Mouse (Mus musculus) erythroblast, adult 5-6 weeks (primary cell): ENCODE data around the gene Baiap2. TPM values are rescaled to one million over a fixed set of nuclear protein-coding genes. Genes with fewer than 3 reads are reported as not detected.

Experiments used
- ATAC-seq: replicated peaks from 2 replicates; pipeline ENCODE4 v1.8.0; 2016; ENCODE audit warnings: moderate number of reproducible peaks, mild to moderate bottlenecking, moderate TSS enrichment, inconsistent platforms; ENCODE audit not compliant: poor library complexity, low FRiP score, severe bottlenecking
- total RNA-seq, 2 experiments: library from RNA; stranded (forward) in 1 of 2; stranded (reverse) in 1 of 2; fragments of 150-400 nt in 1 of 2; fragments of 200-764, 138-1000 nt in 1 of 2; gene quantifications; 2 replicates each; pipeline versions ENCODE4 v1.2.3 to v1.2.4; 2015 to 2017; ENCODE audit warnings: low replicate concordance in 2 of 2

The Baiap2 gene
- total RNA-seq, 2 experiments from 2014 or later: 1.6 to 3.5 TPM

DNA sequence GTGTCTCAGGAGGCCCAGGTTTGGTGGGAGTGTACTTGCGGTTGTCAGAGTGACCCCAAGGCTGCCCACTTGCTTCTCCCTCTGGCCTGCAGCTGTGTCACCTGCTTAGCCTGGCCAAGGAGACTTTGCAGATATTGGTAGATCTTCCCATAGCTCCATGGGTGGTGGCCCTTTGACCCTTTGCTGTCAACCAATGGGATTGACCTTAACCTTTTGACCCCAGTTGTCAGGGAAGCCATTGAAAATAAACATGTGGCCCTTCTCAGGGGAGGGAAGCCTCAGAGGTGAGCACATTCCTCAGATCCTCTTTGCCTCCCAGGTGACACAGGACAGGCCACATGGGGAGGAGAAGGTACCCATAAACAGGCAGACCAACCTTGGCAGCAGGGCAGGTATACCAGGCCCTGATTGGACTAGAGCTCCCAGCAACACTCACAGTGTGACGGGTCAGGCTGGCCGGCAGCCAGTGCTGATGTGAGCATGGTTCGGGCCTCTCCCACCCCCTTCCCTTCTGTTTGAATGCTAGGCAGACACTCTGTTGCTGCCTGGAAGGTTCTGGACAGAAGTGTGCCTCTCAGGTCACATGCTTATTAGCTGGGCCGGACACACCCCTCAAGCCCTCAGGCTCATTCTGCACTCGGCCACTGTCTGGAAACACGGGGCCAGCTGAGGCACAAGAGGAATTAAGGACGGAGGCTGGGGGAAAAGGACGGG is 87.0 kb downstream of the Baiap2 start:
- ATAC-seq: no peak

DNA sequence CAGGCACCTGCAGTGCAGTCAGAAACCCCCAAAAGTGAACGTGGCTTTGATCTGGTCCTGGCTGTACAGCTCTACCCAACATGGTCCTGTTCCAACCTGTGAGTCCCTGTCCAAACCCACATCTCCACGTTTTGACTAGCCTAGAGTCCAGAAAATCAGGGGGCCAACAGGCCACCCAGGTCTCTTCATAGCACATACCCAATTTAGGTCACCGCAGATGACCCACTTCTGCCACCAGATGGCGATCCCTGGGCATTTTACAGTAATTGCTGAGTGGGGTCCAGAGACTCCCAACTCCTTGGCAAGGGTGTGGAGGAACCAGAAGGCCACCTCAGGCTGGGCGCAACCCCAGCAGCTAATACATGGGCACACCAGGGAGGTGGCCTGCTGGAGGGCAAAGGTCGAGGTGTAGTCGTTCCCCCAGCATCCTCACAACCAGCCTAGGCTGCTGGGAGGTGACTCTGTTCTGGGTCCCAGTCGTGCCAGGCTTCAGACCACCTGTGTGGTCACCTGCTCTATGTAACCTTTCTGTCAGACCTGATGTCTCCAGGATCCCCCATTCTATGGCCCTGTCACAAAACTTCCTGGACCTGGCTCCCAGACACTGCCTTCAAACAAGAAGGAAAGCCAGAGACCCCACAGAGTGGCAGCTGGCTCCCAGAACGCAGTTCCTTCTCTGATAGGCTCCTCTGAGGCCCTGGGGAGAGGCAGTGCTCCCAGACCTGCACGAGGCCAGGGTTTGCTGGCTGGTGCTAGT is 87.8 kb downstream of the Baiap2 start:
- no peak for ATAC-seq

DNA sequence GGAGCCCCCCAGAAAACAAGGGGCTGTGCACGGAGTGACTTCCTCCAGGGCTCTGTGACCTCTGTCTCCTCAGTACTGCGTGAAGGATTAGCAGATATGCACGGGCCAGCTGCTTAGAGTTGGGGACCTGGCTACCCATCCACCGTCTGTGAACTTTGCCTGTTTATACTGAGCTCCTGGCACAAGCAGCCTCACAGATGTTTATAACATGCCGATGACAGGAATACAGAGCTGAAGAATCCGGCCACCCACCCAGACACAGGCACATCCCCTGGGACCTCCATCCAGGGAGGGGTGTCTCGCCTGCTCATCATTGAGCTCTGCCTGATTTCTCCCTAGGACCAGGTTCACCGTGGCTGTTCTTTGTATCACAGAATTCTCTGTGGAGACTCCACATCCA is 89.5 kb downstream of the Baiap2 start:
- ATAC-seq: 0 out of 2 replicates have a peak, but pooled peaks have one; percentile 25

DNA sequence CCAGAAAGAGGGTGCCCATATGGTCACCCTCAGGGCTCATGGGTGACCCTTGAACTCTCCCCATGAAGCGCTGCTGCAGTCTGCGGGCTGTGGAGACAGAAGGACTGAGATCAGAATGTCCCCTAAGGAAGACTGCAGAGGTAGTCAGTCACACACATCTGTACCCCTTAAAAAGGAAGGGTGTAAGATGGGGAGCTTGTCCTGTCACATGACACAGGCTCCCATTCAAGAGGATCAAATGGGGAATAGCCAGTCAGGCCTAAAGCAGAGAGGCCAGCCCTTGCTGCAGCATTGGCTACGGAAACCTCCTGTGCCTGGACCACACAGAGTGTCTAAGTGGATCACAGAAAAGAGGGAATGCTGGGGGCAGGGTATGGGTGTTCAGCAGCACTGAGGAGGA is 90.9 kb downstream of the Baiap2 start:
- ATAC-seq: no peak

DNA sequence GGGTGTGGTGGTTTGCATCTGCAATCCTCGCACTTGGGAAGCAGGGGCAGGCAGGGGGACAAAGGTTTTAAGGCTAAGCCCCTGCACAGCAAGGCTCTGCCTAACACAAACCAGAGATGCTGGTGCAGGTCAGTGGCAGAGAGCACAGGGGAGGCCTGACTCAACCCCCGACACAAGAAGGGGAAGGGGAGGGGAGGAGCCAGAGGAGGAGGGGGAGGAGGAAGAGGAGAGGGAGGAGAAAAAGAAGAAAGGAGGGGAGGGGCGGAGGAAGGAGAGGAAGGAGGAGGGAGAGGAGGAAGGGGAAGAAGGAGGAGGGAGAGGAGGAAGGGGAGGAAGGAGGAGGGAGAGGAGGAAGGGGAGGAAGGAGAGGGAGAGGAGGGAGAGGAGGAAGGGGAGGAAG is 91.7 kb downstream of the Baiap2 start:
- no peak for ATAC-seq

DNA sequence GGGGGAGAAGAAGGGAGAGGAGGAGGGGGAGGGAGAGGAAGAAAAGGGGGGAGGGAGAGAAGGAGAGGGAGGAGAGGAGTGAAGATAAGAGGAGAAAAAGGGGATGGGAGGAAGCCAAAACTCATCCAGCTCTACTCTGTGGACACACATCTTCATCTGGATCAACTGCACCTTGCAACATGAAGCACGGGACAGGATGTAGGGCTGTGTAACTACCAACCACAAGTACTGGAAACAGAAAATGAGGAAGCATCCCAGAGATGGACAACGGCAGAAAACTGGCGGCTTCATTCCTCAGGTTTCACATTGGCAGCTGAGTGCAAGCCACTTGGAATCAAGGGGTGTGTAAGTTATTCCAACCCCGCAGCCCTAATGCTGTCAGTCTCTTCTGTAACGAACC is 92.2 kb downstream of the Baiap2 start:
- no peak for ATAC-seq

DNA sequence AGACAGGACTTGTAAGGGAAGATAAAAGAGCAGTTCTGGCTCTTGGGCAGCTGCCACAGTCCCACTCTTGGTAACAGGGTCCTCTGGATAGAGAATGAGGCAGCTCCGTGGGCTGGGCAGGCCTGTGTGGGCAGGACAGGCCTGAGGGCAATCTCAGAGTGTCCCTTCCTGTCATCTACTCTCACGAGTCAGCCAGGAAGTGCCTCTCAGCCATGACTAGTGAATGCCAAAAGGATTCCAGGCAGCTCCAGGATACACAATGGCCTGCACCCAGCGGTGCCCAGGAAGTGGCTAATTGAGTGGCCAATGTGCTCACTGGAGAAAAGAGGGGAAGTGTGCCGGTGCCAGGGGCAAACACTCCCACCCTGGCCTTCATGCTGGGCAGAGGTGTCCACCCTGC is 97.0 kb downstream of the Baiap2 start:
- ATAC-seq: no peak

DNA sequence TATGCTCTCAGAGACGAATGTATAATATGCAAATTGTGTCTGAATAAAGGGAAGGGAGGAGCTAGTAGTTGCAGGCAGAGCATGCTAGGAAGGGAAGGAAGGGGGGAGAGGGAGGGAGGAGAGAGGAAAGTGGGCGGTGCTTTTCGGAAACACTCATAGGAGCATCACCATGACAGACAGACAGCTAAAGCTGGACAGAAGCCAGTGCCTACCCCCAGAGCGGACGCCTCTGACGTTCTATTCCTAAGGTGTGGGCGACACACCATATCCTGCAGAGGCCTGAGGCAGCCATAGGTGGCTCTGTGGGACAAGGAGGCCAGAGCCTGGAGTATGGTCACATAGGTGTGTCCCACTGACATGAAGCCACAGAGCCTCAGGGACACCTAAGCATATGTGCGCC is 97.9 kb downstream of the Baiap2 start:
- ATAC-seq: no peak

DNA sequence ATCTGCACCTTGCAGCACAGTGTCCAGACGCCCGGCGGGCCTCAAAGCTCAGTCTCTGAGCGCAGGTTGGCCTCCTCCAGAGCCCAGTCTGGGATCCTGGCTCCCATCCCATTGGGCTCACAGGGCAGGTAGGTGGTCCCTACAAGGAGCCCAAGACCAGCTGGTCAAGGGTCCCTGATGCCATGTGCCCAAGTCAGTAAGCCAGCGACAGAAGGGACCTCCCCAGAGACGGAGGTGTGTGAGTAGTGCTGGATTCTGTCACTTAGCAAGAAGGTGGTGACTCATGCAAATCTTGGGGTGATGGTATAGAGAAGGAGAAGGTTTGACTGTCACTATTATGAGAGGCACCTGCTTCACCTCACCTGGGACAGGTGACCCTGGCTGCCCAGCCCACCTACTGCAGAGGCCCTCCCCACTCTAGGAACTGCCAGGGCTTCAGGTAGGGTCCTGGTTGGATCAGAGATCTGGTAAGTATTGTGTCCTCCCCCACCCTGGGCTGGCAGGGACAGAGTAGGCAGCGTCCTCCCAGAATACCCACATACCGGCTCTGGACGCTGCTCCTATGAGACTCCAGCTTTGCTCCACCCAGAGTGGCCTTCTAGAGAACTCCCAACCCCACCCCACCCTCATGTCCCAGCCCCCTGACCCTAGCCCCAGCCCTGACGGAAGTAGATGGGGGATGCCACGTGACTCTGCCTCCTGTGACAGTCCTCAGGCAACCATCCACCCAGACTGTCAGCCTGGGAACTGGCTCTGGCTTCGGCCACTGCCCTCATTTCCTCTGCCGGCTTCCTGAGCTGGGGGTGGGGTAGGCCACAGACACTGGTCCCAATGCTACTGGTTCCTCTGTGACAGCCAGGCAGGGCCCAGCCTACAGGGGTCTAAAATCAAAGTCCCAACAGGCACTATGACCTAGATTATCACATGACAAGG is 98.9 kb downstream of the Baiap2 start:
- no peak for ATAC-seq

DNA sequence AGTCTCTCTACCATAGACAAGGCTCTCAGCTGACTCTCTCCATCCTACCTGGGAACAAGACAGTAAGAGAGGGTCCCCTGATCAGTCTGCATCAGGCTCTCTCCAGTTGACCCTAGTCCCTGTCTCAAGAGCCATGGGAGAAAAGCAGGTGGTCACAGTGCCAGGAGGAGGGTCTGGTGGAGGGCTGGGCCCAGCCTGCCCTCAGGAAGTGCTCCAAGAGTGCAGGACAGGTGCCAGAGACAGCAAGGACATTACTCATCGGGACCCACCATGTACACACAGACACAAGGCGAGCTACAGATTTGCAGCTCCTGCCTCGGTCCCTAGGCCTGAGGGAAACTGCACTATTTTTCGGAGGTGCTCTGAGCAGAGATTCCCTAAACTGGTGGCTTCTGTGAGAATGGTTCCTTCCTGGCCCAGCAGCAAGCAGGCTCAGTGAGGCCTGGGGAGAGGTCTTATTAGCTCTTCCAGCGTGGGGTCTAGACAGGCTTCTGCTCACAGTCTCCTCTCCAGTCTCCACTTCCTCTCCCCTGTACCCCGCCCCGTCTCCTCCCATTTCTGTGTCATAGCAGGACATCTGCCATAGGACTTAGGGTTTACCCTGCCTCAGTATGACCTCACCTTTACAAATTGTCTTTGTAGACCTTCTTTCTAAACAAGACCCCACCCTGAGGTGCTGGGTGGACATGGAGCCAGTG is 99.7 kb downstream of the Baiap2 start:
- no peak for ATAC-seq

DNA sequence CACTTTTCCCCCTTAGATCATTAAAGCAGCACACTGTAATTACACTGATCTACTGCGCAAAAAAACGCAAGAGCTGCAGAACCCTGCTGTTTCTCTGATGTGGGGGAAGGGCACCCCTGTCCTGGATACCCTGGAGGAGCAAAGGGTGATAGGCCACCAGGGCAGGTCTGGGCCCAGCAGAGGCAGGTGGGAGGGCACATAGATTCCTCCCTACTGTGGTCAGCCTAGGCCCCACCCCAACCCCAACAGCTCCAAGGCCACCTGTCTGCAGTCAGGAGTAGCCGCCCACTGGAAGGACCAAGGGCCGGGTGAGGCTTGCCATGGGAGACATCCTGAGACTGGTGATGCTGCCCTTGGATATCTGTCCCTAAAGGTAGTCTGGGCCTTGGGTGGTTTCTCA is 102.8 kb downstream of the Baiap2 start:
- ATAC-seq: no peak

DNA sequence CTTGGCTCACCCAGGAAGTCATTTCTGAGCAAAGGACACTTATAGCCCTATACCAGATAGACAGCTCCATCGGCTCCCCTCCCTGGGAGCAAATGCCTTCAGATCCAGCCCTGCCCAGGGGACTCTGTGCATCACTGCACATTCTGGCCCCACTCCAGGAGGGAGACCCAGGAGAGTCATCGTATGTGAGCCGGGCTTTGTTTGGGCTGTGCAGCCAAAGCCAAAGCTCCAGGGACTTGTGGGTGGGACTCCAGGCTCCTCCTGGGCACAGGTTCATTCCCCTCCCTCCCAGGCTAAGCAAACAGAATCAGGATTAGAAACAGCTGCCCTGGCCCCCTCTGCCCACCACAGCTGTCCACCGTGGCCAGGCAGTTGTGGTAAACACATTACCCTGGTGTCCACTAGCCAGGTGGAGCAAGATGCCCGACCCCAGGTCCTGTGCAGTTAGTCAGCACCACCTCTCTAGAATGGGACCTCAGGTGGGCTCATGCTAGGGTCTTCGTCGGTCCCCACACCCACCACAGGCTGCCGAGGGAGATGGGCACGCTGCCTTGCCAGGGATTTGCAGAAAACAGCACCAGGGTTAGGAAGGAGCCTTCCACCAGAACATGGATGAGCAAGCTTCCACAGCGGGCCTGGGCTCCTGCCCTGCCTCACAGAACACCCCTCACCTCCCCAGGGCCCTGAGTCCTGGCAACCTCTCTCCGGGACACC is 103.4 kb downstream of the Baiap2 start:
- ATAC-seq: no peak

DNA sequence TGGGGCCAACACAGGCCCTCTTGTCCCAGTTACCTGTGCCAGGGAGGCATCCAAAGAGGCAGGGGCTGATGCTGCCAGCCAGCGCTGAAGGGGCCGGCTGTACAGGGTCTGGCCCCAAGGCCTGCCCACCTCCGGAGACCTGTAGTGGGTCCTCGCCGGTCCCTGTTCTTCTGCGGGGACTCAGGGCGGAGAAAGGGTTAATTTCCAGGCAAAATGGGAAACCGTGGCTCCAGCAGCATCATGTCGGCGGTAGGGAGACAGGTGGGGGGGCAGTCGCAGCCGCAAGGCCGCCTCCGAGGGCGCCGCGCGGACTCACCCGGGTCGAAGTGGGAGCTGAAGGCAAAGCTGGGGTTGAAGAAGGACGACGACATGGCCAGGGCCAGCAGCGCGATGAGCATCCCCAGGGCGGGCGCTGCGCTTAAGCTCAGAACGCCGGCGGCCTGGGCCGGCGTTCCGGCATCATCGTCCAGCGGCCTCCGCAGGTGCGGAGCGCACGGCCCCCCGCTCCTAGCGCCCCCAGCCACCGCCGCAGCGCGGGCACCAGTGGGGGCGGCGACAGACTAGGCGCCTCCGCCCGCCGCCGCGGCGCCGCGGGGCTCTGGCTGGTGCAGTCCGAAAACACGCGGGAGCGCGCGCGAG is 104.1 kb downstream of the Baiap2 start, which contains the start of gene Aatk:
Gene Aatk, minus strand, starts transcription at position 615 of the 639 bp plus-strand sequence.
- no peak for ATAC-seq

DNA sequence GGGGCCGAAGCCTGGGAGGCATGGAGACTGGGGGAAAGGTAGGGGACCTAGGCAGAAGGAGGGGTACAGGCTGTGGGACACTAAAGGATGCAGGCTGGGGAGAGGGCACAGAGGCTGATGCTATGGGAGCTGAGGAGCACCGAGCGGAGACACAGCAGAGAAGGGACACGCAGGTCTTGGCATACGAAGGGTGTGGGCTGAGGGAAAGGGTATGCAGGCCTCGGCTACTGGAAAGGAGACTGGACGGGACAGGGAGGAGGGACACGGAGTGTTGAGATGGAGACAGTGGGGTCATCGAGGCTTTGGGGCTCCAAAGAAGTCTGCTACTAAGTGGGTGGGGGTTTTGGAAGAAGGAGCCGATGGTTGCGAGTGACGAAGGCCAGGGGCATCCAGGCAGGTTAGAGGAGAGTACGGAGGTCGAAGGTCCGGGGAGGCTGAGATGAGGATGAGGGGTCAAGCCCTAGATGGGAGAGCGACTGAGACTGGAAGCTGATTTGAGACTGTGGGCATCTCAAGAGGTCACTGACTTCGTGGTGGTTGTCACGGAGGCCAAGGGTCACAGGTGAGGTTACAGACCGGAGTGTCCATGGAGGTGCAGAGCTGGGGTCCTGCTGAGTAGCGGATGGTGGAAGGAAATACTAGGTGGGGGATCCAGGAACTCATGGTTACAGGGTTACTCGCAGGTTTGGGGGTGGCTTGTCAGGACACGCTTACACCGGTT is 105.1 kb downstream of the Baiap2 start:
- no peak for ATAC-seq

DNA sequence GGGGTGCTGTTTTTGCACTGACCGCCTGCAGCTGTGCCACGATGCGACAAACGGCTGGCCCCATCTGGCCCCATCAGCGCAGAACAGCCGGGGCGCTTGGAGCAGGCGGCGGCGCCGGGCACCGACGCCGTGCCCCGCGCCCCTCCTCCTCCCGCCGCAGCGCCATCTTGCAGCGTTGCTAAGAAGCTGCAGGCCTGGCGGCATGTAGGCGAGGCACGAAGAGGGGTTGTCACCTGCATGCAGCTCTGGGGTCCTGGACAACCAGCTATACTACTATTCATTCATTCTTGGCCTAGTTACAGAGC is 105.6 kb downstream of the Baiap2 start:
- no peak for ATAC-seq

DNA sequence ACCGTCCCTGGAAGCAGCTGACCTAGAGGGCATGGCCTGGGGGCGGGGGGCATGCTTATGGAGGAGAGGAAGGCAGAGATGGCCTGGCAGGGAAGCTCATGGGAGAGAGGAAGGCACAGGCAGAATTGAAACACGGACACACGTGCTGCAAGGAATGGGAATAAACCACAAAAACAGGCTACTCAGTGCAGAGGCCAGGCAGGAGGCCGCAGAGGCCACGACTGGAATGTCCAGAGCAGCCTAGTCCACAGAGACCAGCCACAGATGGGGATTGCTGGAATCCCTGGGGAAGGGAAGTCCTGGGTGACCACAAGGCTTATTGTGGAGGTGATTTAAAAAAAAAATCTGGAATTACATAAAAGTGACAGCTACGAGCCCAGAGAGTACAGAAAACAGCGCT is 106.5 kb downstream of the Baiap2 start:
- ATAC-seq: no peak

DNA sequence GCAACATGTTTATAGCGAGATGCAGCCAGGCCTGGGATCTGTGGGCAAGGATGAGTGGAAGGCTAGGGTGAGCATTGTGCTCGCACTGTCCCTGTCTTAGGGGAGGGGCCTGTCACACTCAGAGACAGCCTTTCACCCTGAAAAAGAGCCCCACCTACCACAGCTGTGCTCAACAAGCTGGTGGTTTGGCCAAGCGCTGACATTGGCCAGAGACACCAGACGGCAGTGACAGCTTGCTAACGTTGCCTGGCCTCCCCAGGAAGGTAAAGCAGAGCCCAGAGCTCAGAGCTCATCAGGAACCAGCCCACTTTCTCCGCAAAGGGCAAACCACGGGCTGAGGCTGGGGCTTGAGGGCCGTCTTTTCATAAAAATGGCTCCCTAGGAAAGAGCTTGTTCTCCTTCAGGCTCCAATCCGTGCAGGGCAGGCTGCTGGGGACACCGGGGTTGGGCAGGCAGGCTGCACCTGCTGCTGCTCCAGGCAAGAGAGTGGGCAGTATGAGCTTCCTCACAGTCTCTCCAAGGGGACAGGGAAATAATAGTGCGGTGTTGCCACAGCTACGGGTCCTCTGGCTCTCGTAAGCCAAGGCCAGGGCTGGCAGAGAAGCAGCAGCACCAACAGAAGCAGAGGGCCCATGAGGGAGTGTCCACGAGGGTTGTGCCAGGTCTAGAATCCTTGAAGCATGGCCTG is 108.7 kb downstream of the Baiap2 start:
- ATAC-seq: no peak

DNA sequence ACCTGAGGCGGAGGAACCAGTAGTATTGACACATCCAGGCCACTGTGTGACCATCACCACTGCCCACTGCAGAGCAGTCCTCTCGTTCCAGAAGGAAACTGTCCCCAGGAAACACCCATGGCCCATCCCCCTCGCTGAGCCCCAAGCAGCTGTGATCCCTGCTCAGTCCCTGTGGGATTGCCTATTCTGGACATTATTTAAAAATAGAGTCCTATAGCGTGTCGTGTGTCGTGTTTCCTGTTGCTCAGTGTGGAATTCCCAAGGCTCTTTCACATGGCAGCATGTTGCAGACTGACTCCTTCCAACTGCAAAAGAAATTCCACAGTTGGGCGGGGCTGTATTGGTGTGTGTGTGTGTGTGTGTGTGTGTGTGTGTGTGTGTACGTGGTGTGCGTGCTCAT is 109.7 kb downstream of the Baiap2 start:
- no peak for ATAC-seq
